Mouse (Mus musculus): Measurements from ENCODE around the gene Lactbl1. TPM values are rescaled to one million over a fixed set of nuclear protein-coding genes. Genes with fewer than 3 reads are reported as not detected.

The Lactbl1 gene
- polyA plus RNA-seq, 1 experiment = 0.13 TPM

DNA sequence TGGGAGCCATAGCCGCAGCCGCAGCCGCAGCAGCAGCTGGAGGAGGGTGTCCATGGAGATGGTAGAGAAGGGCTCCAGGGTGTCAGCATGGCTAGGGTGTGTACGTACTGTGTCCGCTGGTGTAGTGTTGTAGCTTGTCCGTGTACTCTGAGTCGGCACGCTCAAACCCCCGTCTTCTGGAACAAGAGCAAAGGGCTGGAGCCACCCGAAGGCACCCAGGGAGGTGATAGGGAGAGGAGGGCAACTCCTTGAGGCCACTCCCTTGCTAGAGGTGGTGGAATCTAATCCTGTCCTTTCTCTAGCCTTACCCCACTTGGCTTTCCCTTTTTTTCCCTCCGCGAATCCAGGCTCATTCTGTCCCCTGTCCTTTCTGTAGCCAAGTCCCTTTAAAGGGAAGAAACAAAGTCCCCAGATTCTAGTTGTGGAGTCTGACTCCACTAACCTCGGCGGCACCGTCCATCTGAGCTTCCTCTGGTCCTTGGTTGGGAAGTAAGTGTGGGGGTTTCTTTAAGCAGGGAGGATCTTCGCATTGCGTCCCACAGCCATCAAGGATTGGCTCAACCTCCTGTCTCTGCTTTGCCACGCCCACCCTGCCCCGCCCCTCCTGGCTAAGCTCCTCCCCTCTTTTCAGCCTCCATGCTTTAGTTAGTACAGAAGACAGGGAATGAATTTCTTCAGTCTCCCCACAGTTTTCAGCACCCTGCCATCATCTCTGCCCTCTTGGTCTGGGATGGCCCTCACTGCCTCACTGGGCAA, 50.1 kb downstream of the Lactbl1 start:
- no peak for DNase-seq
- H3K27ac ChIP-seq (ENCODE audit: insufficient read depth, low read length) = no peak overlapping the region
- no peaks in the 10 kb centered on the region for H3K4me1 ChIP-seq (ENCODE audit: control insufficient read depth, insufficient read depth, low read length)
- TF ChIP-seq POLR2A (IDR thresholded peaks at IDR 0.05; ENCODE audit: borderline replicate concordance, insufficient read depth, low read length) (no peak), CTCF (IDR thresholded peaks at IDR 0.05; ENCODE audit: borderline replicate concordance, insufficient read depth, low read depth, low read length) (no peak)
- no peak overlapping the region for H3K4me3 ChIP-seq (replicated peaks; ENCODE audit: insufficient read depth, low read depth, low read length)
- no peaks in the 10 kb centered on the region for H3K27me3 ChIP-seq (ENCODE audit: control insufficient read depth, insufficient read depth, low read length)
- 90% methylated on average over 19 of the region's 19 CpGs for WGBS

DNA sequence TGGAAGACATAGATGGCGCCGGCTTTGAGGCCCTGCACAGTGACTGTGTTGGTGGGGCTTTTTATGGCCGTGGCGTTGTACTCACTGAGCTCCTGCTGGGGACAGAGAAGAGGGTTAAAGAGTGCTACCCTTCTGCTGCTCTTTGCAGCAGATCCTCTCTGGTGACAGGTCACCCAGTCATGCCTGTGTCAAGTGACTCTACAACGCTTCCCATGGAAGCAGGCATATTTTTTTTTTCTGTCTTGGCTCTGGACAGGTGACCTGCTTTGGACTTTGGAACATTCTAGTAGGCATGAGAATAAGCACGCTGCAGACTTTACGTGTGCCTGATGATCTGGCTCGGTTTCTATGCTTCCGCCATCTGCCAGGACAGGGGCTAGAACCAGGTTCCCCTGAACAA, 53.0 kb downstream of the Lactbl1 start:
- 66% methylated on average over 9 of the region's 9 CpGs for WGBS
- Histone ChIP-seq H3K27me3 (ENCODE audit: control insufficient read depth, insufficient read depth, low read length) (no peaks in the 10 kb centered on the region), H3K27ac (ENCODE audit: insufficient read depth, low read length) (no peak overlapping the region), H3K4me3 (replicated peaks; ENCODE audit: insufficient read depth, low read depth, low read length) (no peak overlapping the region), H3K4me1 (ENCODE audit: control insufficient read depth, insufficient read depth, low read length) (0 out of 2 replicates have a peak, but pooled peaks cover 2% of the 10 kb centered on the region)
- DNase-seq = no peak
- no peak for TF ChIP-seq POLR2A (IDR thresholded peaks at IDR 0.05; ENCODE audit: borderline replicate concordance, insufficient read depth, low read length)
- TF ChIP-seq CTCF (IDR thresholded peaks at IDR 0.05; ENCODE audit: borderline replicate concordance, insufficient read depth, low read depth, low read length) = no peak

DNA sequence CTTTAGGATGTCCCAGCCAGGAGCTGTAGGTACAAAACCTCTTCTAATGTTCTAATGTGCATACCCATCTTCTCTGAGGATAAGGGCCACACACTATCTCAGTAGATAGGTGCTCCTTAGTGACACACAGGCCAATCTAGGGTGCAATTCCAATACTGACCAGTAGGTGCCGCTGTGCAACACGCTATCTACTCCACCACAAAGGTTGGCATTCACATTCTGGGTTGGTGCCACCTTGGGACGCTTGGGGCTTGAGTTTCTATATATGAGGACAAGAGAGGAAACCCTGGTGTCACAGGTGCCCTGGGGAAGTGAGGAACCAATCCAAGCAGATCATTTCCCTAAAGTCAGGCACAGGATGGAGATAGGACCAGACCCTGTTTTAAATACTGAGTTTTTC, 56.1 kb downstream of the Lactbl1 start:
- DNase-seq = peak; percentile 86 to 95
- H3K27ac ChIP-seq (ENCODE audit: insufficient read depth, low read length) = no peak overlapping the region

DNA sequence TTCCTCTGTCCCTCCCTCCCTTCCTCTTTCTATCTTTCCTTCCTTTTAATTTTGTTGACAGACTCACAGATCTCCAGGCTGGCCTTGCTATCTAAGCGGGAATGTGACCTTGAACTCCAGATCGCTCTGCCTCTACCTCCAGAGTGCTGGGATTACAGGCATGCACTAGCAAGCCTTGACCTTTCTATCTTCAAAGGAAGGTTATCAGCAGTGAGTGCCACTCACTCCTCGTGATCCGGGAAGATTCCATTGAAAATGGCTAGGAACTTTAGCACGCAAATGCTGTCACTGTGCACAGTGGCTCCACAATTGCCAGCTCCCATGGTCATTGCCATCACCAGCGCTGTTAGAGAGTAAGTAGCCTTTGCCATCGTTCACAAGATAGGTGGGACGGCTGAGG, 56.8 kb downstream of the Lactbl1 start:
- Histone ChIP-seq H3K27me3 (ENCODE audit: control insufficient read depth, insufficient read depth, low read length) (no peaks in the 10 kb centered on the region), H3K4me1 (ENCODE audit: control insufficient read depth, insufficient read depth, low read length) (0 out of 2 replicates have a peak, but pooled peaks cover 2% of the 10 kb centered on the region), H3K4me3 (replicated peaks; ENCODE audit: insufficient read depth, low read depth, low read length) (no peak overlapping the region), H3K27ac (ENCODE audit: insufficient read depth, low read length) (no peak overlapping the region)
- 87% methylated on average over 8 of the region's 8 CpGs for WGBS
- DNase-seq = no peak
- no peak for TF ChIP-seq CTCF (IDR thresholded peaks at IDR 0.05; ENCODE audit: borderline replicate concordance, insufficient read depth, low read depth, low read length)
- TF ChIP-seq POLR2A (IDR thresholded peaks at IDR 0.05; ENCODE audit: borderline replicate concordance, insufficient read depth, low read length) = no peak

More for the DNA sequence above, 56.1 kb downstream of the Lactbl1 start:
- H3K4me3 ChIP-seq (replicated peaks; ENCODE audit: insufficient read depth, low read depth, low read length) = no peak overlapping the region
- H3K4me1 ChIP-seq (ENCODE audit: control insufficient read depth, insufficient read depth, low read length) = 0 out of 2 replicates have a peak, but pooled peaks cover 2% of the 10 kb centered on the region
- H3K27me3 ChIP-seq (ENCODE audit: control insufficient read depth, insufficient read depth, low read length) = no peaks in the 10 kb centered on the region
- 2% methylated on average over 3 of the region's 3 CpGs for WGBS
- TF ChIP-seq POLR2A (IDR thresholded peaks at IDR 0.05; ENCODE audit: borderline replicate concordance, insufficient read depth, low read length) (no peak), CTCF (IDR thresholded peaks at IDR 0.05; ENCODE audit: borderline replicate concordance, insufficient read depth, low read depth, low read length) (peak; percentile 99)

GRCm38 (mm10) chr4:136680641-136681040, 58.2 kb downstream of the Lactbl1 start:
- WGBS = 80% methylated on average over 14 of the region's 14 CpGs
- DNase-seq = no peak

GRCm38 (mm10) chr4:136684485-136684884, 62.1 kb downstream of the Lactbl1 start:
- Histone ChIP-seq H3K4me1 (ENCODE audit: control insufficient read depth, insufficient read depth, low read length) (no peaks in the 10 kb centered on the region; the same call in 1 of the 2 replicates), H3K27me3 (ENCODE audit: control insufficient read depth, insufficient read depth, low read length) (no peaks in the 10 kb centered on the region)
- no peak for TF ChIP-seq CTCF (IDR thresholded peaks at IDR 0.05; ENCODE audit: borderline replicate concordance, insufficient read depth, low read depth, low read length)
- TF ChIP-seq POLR2A (IDR thresholded peaks at IDR 0.05; ENCODE audit: borderline replicate concordance, insufficient read depth, low read length) = no peak

More at GRCm38 (mm10) chr4:136680641-136681040, 58.2 kb downstream of the Lactbl1 start:
- Histone ChIP-seq H3K27ac (ENCODE audit: insufficient read depth, low read length) (no peak overlapping the region), H3K4me1 (ENCODE audit: control insufficient read depth, insufficient read depth, low read length) (0 out of 2 replicates have a peak, but pooled peaks cover 2% of the 10 kb centered on the region), H3K27me3 (ENCODE audit: control insufficient read depth, insufficient read depth, low read length) (no peaks in the 10 kb centered on the region), H3K4me3 (replicated peaks; ENCODE audit: insufficient read depth, low read depth, low read length) (no peak overlapping the region)
- TF ChIP-seq CTCF (IDR thresholded peaks at IDR 0.05; ENCODE audit: borderline replicate concordance, insufficient read depth, low read depth, low read length) = no peak
- no peak for TF ChIP-seq POLR2A (IDR thresholded peaks at IDR 0.05; ENCODE audit: borderline replicate concordance, insufficient read depth, low read length)

GRCm38 (mm10) chr4:136685431-136685869, 63.0 kb downstream of the Lactbl1 start:
- Histone ChIP-seq H3K27me3 (ENCODE audit: control insufficient read depth, insufficient read depth, low read length) (no peaks in the 10 kb centered on the region), H3K27ac (ENCODE audit: insufficient read depth, low read length) (no peak overlapping the region), H3K4me1 (ENCODE audit: control insufficient read depth, insufficient read depth, low read length) (no peaks in the 10 kb centered on the region; the same call in 1 of the 2 replicates), H3K4me3 (replicated peaks; ENCODE audit: insufficient read depth, low read depth, low read length) (no peak overlapping the region)
- DNase-seq = no peak
- no peak for TF ChIP-seq POLR2A (IDR thresholded peaks at IDR 0.05; ENCODE audit: borderline replicate concordance, insufficient read depth, low read length)
- TF ChIP-seq CTCF (IDR thresholded peaks at IDR 0.05; ENCODE audit: borderline replicate concordance, insufficient read depth, low read depth, low read length) = no peak
- WGBS = 73% methylated on average over 10 of the region's 10 CpGs

More at GRCm38 (mm10) chr4:136684485-136684884, 62.1 kb downstream of the Lactbl1 start:
- DNase-seq = no peak
- H3K4me3 ChIP-seq (replicated peaks; ENCODE audit: insufficient read depth, low read depth, low read length) = no peak overlapping the region
- 63% methylated on average over 6 of the region's 6 CpGs for WGBS
- no peak overlapping the region for H3K27ac ChIP-seq (ENCODE audit: insufficient read depth, low read length)

GRCm38 (mm10) chr4:136688113-136688512, 65.7 kb downstream of the Lactbl1 start:
- H3K27me3 ChIP-seq (ENCODE audit: control insufficient read depth, insufficient read depth, low read length) = no peaks in the 10 kb centered on the region
- TF ChIP-seq CTCF (IDR thresholded peaks at IDR 0.05; ENCODE audit: borderline replicate concordance, insufficient read depth, low read depth, low read length) = no peak
- no peak for TF ChIP-seq POLR2A (IDR thresholded peaks at IDR 0.05; ENCODE audit: borderline replicate concordance, insufficient read depth, low read length)
- WGBS = 61% methylated on average over 4 of the region's 4 CpGs

More at GRCm38 (mm10) chr4:136688113-136688512, 65.7 kb downstream of the Lactbl1 start:
- H3K4me3 ChIP-seq (replicated peaks; ENCODE audit: insufficient read depth, low read depth, low read length) = no peak overlapping the region
- H3K4me1 ChIP-seq (ENCODE audit: control insufficient read depth, insufficient read depth, low read length) = no peaks in the 10 kb centered on the region; the same call in 1 of the 2 replicates
- no peak overlapping the region for H3K27ac ChIP-seq (ENCODE audit: insufficient read depth, low read length)
- no peak for DNase-seq

Other genes with a start within 250 kb of the Lactbl1 start
- gene Htr1d, start 199.1 kb upstream of the Lactbl1 start, polyA plus RNA-seq (2012; rRNA removed) = 1.2 and 1.8 TPM in 2 replicates
- 0.61 and 0.67 TPM in 2 replicates for gene 6030445D17Rik, start 160.4 kb upstream of the Lactbl1 start, polyA plus RNA-seq (2012; rRNA removed)
- 48.0 TPM in 2 replicates for gene Luzp1, start 152.9 kb upstream of the Lactbl1 start, polyA plus RNA-seq (2012; rRNA removed)
- gene Kdm1a, start 19.9 kb upstream of the Lactbl1 start, polyA plus RNA-seq (2012; rRNA removed) = 61.2 and 63.1 TPM in 2 replicates
- gene Tex46, start 12.2 kb upstream of the Lactbl1 start, polyA plus RNA-seq (2012; rRNA removed) = not detected in 2 replicates
- gene Ephb2, start 213.4 kb downstream of the Lactbl1 start, polyA plus RNA-seq (2012; rRNA removed) = 29.1 and 35.4 TPM in 2 replicates